In genomic region chr4:51127813-51128212, GRCm38 (mm10) we compare ENCODE assay signal across 31 mouse cellular contexts.
"Had no signal": no experiment of that assay in that cellular context is flagged by ENCODE, and none has a peak within 500 bp of the region (broad histone marks: within the 10 kb centered on the region; RNA-seq: fewer than 3 reads in every experiment).

No protein-coding gene starts in this region.

- H3K4me1 ChIP-seq: limb, embryonic 10.5 days; limb, embryonic 12.5 days; limb, embryonic 13.5 days; limb, embryonic 15.5 days; liver, embryonic 12.5 days; liver, embryonic 13.5 days; liver, embryonic 15.5 days; lung, embryonic 15.5 days; megakaryocyte, embryonic 14.5 days; midbrain, embryonic 10.5 days; midbrain, embryonic 12.5 days; midbrain, embryonic 13.5 days; midbrain, embryonic 15.5 days had no signal

- DNase-seq: left cerebral cortex, postnatal 4 days; liver; liver, embryonic 13.5 days; liver, postnatal 0 days; lung, adult 18-20 months; lung, adult 2 months; lung, embryonic 14.5 days; lung, postnatal 10 days; lung, postnatal 14 days; lung, postnatal 36 days; lung, postnatal 4 days; midbrain, embryonic 14.5 days had no signal

- H3K27ac ChIP-seq: limb, embryonic 10.5 days; limb, embryonic 12.5 days; limb, embryonic 13.5 days; limb, embryonic 15.5 days; liver, embryonic 12.5 days; liver, embryonic 13.5 days; liver, embryonic 14.5 days; liver, embryonic 15.5 days; lung, embryonic 15.5 days; macrophage; midbrain, embryonic 10.5 days; midbrain, embryonic 12.5 days; midbrain, embryonic 13.5 days; midbrain, embryonic 15.5 days had no signal

- H3K4me2 ChIP-seq: limb, embryonic 12.5 days; limb, embryonic 13.5 days; limb, embryonic 15.5 days; liver, embryonic 11.5 days; liver, embryonic 12.5 days; liver, embryonic 13.5 days; liver, embryonic 15.5 days; lung, embryonic 14.5 days; lung, embryonic 15.5 days; midbrain, embryonic 11.5 days; midbrain, embryonic 12.5 days; midbrain, embryonic 13.5 days; midbrain, embryonic 15.5 days had no signal

- H3K27me3 ChIP-seq: limb, embryonic 12.5 days; limb, embryonic 13.5 days; limb, embryonic 15.5 days; liver, embryonic 12.5 days; liver, embryonic 13.5 days; liver, embryonic 15.5 days; lung, embryonic 15.5 days; megakaryocyte, embryonic 14.5 days; midbrain, embryonic 12.5 days; midbrain, embryonic 13.5 days; midbrain, embryonic 15.5 days had no signal

- H3K9ac ChIP-seq: limb, embryonic 12.5 days; limb, embryonic 13.5 days; limb, embryonic 15.5 days; liver, embryonic 12.5 days; liver, embryonic 13.5 days; liver, embryonic 14.5 days; liver, embryonic 15.5 days; liver, postnatal 0 days; lung, embryonic 14.5 days; lung, embryonic 15.5 days; midbrain, embryonic 12.5 days; midbrain, embryonic 13.5 days; midbrain, embryonic 15.5 days had no signal

- H3K4me3 ChIP-seq: limb, embryonic 10.5 days; limb, embryonic 12.5 days; limb, embryonic 13.5 days; limb, embryonic 15.5 days; liver, embryonic 12.5 days; liver, embryonic 13.5 days; liver, embryonic 15.5 days; lung, embryonic 15.5 days; megakaryocyte, embryonic 14.5 days; midbrain, embryonic 10.5 days; midbrain, embryonic 12.5 days; midbrain, embryonic 13.5 days; midbrain, embryonic 15.5 days; myocyte had no signal

- ATAC-seq: liver, embryonic 12.5 days; liver, postnatal 0 days; lung, postnatal 0 days; midbrain, embryonic 13.5 days; midbrain, embryonic 15.5 days; midbrain, embryonic 16.5 days had no signal

- H3K9me3 ChIP-seq: limb, embryonic 10.5 days; limb, embryonic 12.5 days; limb, embryonic 13.5 days; limb, embryonic 15.5 days; liver, embryonic 12.5 days; liver, embryonic 13.5 days; liver, embryonic 15.5 days; lung, embryonic 15.5 days; megakaryocyte, embryonic 14.5 days; midbrain, embryonic 10.5 days; midbrain, embryonic 12.5 days; midbrain, embryonic 13.5 days; midbrain, embryonic 15.5 days had no signal

- H3K36me3 ChIP-seq: limb, embryonic 10.5 days; limb, embryonic 12.5 days; limb, embryonic 13.5 days; limb, embryonic 15.5 days; liver, embryonic 12.5 days; liver, embryonic 13.5 days; liver, embryonic 15.5 days; lung, embryonic 15.5 days; midbrain, embryonic 10.5 days; midbrain, embryonic 12.5 days; midbrain, embryonic 13.5 days; midbrain, embryonic 15.5 days had no signal
